Mouse (Mus musculus): ENCODE measurements at regions not wholly inside any gene's neighbourhood (a gene's known extent, or its start where the extent isn't known, plus 50 kb on each side); places are given as distances from the start of the nearest gene placed in this dataset.

DNA sequence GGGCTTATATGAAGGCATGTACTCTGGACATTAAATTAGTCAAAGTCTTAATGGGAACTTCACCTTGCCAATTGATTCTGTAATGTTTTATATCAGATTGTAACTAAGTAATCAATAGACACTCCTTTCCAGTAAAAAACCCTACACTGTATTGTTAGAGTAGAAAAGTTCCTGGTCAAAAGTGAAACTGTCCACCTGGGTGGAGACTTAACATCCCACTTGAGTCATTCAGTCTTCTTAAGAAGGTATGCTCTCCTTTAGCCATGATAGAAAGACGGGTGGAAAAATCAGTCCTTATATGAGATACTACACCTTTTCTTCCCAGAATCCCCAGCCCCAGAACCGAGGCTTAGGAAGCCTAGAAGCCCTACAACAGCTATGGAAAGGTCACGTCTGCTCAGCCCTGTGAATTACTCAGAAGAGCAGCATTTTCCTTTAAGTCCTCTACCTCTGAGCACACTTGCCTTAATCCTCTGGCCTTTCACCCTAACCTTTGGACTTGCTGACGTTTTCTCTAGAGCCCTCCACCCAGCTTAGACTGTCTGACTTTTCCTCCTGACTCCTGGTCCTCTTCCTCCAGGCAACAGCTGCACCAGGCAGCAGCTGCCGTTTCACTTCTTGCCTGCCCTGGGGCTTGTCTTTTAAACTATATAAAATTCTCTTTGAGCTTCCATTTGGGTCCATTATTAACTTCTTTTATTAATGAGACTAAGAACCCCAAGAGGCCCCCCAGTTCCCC lies 93.4 kb upstream of the Ankrd50 start:
- DNase-seq: no peak

DNA sequence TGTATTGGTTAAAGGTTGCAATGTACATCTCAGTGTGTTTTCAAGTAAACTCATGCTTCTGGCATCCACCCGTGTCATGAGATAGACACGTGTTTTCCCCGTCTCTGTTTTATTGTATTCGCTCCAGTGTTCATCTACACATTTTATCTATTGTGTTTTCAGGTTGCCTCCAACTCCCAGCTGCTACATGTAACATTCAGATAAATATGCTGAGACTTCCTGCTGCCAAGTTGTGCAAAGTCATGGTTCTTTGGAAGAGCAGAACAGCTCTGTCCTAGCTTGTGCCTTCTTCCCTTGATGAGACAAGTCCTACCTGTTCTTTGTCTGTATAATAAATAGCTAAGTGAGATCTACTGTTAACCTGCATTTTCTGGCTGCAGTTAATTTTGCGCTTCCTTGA lies 89.0 kb upstream of the Ankrd50 start:
- no peak for DNase-seq

GRCm38 (mm10) chr3:38572159-38572558 lies 87.5 kb upstream of the Ankrd50 start:
- no peak for DNase-seq

- no peak for DNase-seq
These were observed 86.6 kb upstream of the Ankrd50 start for GRCm38 (mm10) chr3:38571224-38571623.

- DNase-seq: no peak
These were observed 84.4 kb upstream of the Ankrd50 start for GRCm38 (mm10) chr3:38569001-38569400.

DNA sequence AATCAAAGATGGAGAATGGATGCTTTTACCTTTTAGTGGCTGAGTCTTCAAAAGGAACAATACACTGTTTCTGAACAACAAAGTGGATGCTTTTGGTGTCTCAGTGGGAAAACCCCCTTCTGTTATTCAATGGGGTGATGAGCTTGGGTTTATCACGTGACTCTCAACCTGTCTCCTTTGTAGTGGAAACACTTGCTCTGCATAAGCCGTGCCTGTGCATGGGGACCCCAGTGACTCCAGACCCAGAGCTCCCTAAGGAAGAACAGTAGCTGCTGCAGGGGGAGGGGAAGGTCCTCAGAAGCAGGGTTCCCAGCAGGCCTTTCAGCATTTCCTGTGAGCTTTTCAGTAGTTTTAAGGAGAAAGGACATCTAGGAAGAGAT lies 83.9 kb upstream of the Ankrd50 start:
- no peak for DNase-seq

GRCm38 (mm10) chr3:38567946-38568595 lies 83.4 kb upstream of the Ankrd50 start:
- no peak for DNase-seq

- DNase-seq: no peak
These were observed 81.9 kb upstream of the Ankrd50 start for GRCm38 (mm10) chr3:38566576-38566975.

GRCm38 (mm10) chr3:38564844-38565243 lies 80.2 kb upstream of the Ankrd50 start:
- no peak for DNase-seq

GRCm38 (mm10) chr3:38564364-38564763 lies 79.7 kb upstream of the Ankrd50 start:
- DNase-seq: no peak

DNA sequence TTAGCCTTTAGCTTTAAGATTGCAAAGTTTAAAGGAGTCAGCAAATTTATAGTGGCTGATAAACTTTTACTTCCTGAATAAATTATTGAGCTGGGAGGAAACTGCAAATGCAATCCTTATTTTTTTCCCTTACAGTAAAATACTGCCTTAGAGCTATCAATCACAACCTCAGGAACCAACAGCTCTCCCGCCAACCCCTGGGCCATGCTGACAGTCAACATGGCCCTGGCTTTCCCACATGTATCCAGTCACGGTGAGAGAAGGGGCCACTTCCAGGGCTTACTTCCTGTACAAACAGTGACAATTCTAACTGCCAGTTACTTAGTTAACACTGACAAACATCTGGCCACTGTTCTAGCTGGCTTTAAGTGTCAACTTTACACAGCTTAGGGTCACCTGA lies 76.5 kb upstream of the Ankrd50 start:
- no peak for DNase-seq

DNA sequence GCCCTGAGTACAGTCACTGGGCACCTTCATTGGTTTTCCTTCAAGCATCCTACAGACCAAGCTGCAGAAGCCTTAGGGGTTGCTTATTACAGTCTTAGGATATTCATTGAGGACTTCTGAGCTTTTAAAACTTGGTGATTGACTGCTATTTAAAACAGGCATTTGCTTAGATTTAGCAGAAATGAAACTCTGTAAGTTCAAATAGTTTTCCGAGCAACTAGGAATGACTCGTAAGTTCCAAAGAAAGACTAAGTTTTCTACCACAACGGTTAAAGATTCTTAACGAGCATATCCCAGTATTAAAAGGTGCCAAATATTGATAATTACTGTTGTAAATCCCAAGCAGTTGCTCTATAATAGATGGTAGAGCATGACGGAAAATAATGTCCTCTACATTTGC lies 71.3 kb upstream of the Ankrd50 start:
- no peak for DNase-seq

- no peak for DNase-seq
These were observed 68.9 kb upstream of the Ankrd50 start for GRCm38 (mm10) chr3:38553470-38554043.

GRCm38 (mm10) chr3:38547032-38547431 lies 62.4 kb upstream of the Ankrd50 start:
- no peak for DNase-seq

GRCm38 (mm10) chr3:38545501-38545896 lies 60.9 kb upstream of the Ankrd50 start:
- no peak for DNase-seq

GRCm38 (mm10) chr3:38544718-38545500 lies 60.3 kb upstream of the Ankrd50 start:
- DNase-seq: no peak

DNA sequence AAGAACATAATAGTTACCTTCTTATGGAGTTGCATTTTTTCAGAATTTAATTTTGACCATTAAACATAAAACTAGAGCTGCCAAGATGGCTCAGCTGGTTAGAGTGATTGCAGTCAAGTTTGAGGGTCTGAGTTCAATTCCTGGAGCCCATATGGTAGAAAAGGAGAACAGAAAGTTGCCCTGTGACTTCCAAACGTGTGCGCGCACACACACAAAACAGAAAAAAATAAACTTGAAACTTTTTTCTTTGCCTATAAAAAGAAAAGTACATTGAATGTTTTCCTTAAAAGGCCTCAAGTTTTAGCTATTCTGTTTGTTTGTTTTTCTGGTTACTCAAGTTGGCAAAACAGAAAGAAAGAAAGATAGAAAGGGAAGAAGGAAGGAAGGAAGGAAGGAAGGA lies 59.2 kb upstream of the Ankrd50 start:
- no peak for DNase-seq

DNA sequence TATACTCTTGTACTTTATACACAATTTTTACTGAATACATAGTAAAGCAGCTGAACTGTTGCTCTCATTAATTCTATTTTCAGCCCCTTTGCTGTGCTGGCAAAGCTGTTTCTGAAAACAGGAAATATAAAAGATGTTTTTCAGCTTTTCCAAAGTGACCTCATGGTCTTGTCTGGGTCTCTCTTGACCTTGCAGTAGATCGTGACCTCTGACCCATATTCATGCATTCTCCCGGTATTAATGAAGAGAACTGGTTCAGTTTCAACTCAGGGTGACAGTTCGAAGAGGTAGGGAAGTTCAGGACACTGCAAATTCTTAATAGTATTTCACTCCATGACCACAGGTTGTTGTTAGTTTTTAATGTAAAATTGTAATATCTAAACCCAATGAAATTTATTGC lies 56.7 kb upstream of the Ankrd50 start:
- no peak for DNase-seq

DNA sequence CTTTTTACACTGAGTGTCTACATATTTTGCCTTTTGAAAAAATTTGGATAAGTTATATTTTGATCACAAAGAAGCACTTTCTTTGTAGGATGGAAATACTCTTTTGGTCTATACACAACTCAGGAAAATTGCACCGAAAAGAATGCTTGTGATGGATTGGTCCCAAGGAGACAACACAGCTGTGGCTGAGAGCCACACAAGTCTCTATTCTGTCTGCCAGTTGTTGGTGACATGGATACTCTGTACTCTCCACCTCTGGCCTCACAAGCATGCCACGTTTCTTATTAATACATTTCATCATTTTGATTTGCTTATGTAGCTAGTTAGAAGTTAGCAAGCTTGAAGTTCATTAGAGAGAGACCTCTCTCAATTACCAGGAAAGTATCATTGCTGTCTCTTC lies 53.7 kb upstream of the Ankrd50 start:
- no peak for DNase-seq

DNA sequence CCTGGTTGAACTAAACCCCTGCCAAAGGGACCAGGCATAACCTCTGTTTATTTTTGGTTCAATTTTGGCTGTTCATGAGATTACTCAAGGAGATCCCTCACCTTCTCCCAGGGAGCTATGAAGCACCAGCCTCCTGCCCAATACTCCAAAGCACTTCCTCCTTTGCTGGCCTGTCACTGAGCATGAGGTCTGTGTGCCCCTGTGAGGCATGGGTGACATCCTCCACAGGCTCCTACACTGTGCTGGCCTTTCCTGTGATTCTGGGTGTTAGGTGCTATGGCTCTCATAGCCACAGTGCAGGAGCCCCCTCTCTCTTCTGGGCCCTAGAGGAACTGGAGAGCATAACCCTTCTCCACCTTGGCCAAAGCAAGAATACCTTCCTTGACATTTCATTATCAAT lies 53.1 kb upstream of the Ankrd50 start:
- DNase-seq: no peak

Measured in right cerebral cortex, postnatal 4 days (tissue).